Mouse (Mus musculus) olfactory bulb, adult 2 months (tissue): ENCODE results near the gene Tmbim6. TPM values are rescaled to one million over a fixed set of nuclear protein-coding genes. Genes with fewer than 3 reads are reported as not detected.

Source experiments
- H3K27ac ChIP-seq: fragments of 200-500 bp; 2 replicates; pipeline ENCODE4 v1.5.1; 2012; ENCODE audit warnings: low read depth, low read length; ENCODE audit not compliant: insufficient read depth
- H3K4me1 ChIP-seq: fragments of 200-500 bp; 2 replicates; pipeline ENCODE4 v1.6.1; 2012; ENCODE audit warnings: low read length; ENCODE audit not compliant: control insufficient read depth, insufficient read depth
- H3K4me3 ChIP-seq: fragments of 200-500 bp; 2 replicates; pipeline ENCODE4 v1.5.1; 2012; ENCODE audit warnings: mild to moderate bottlenecking, low read depth, low read length, moderate library complexity; ENCODE audit not compliant: insufficient read depth
- CTCF ChIP-seq: fragments of 200-500 bp; IDR thresholded peaks from 2 replicates; pipeline ENCODE4 v1.5.1; 2012; ENCODE audit warnings: low read depth, mild to moderate bottlenecking, low read length, moderate library complexity; ENCODE audit not compliant: insufficient read depth
- POLR2A ChIP-seq: fragments of 200-500 bp; IDR thresholded peaks from 2 replicates; pipeline ENCODE4 v1.6.1; 2012; ENCODE audit warnings: mild to moderate bottlenecking, low read depth, low read length, moderate library complexity; ENCODE audit not compliant: insufficient read depth
- WGBS: fragments of 180-500 bp; shearing (Covaris S2); methylation state at CpG from one replicate; pipeline ENCODE4 v1.1.7; 2018; 5-methylcytosine and 5-hydroxymethylcytosine counted together
- polyA plus RNA-seq: library from polyadenylated mRNA; stranded (reverse); fragments of >200 nt; gene quantifications from 2 replicates; pipeline ENCODE4 v1.2.4, GENCODE M21; 2012; ENCODE audit warnings: low replicate concordance; ENCODE audit not compliant: missing spikeins, insufficient read depth, insufficient read length

Gene Tmbim6
- polyA plus RNA-seq = 839 TPM in 1 of 2 replicates, not detected in the other

GRCm38 (mm10) chr15:99392486-99393385 is at the start of gene Tmbim6:
TSS of gene Tmbim6 (plus strand) at chr15:99392882.
- peak; percentile 92 for TF ChIP-seq POLR2A
- TF ChIP-seq CTCF = no peak
- H3K4me1 ChIP-seq = peaks cover 13% of the 10 kb centered on the region
- H3K4me3 ChIP-seq = peak within 1 kb of the TSS; percentile 90
- peak within 1 kb of the TSS; percentile 85 for H3K27ac ChIP-seq
- under 1% methylated on average over 51 of the region's 51 CpGs for WGBS

- Histone ChIP-seq H3K4me3 (no peak overlapping the region), H3K4me1 (peaks cover 34% of the 10 kb centered on the region), H3K27ac (peak overlapping the region; percentile 99)
- 13% methylated on average over 5 of the region's 5 CpGs for WGBS
- TF ChIP-seq POLR2A = no peak
- no peak for TF ChIP-seq CTCF
Measured at GRCm38 (mm10) chr15:99343414-99344147, 49.1 kb upstream of the Tmbim6 start.

GRCm38 (mm10) chr15:99344148-99344870 is 48.4 kb upstream of the Tmbim6 start:
- TF ChIP-seq POLR2A = no peak
- TF ChIP-seq CTCF = no peak
- H3K4me3 ChIP-seq = no peak overlapping the region

GRCm38 (mm10) chr15:99344961-99345360 is 47.7 kb upstream of the Tmbim6 start:
- 73% methylated on average over 4 of the region's 4 CpGs for WGBS
- Histone ChIP-seq H3K4me1 (peaks cover 30% of the 10 kb centered on the region), H3K4me3 (no peak overlapping the region), H3K27ac (peak overlapping the region; percentile 99)
- TF ChIP-seq POLR2A (no peak), CTCF (no peak)

More at GRCm38 (mm10) chr15:99344148-99344870, 48.4 kb upstream of the Tmbim6 start:
- peak overlapping the region; percentile 99 for H3K27ac ChIP-seq
- H3K4me1 ChIP-seq = peaks cover 34% of the 10 kb centered on the region
- 31% methylated on average over 8 of the region's 8 CpGs for WGBS

GRCm38 (mm10) chr15:99351610-99352009 is 41.1 kb upstream of the Tmbim6 start:
- TF ChIP-seq CTCF = no peak
- TF ChIP-seq POLR2A = no peak
- peaks cover 16% of the 10 kb centered on the region for H3K4me1 ChIP-seq
- 82% methylated on average over 6 of the region's 6 CpGs for WGBS
- H3K27ac ChIP-seq = no peak overlapping the region
- no peak overlapping the region for H3K4me3 ChIP-seq

GRCm38 (mm10) chr15:99352306-99352705 is 40.4 kb upstream of the Tmbim6 start:
- TF ChIP-seq POLR2A (no peak), CTCF (no peak)
- Histone ChIP-seq H3K4me3 (no peak overlapping the region), H3K27ac (no peak overlapping the region), H3K4me1 (peaks cover 21% of the 10 kb centered on the region)
- WGBS = 90% methylated on average over 5 of the region's 5 CpGs

GRCm38 (mm10) chr15:99355660-99356059 is 37.0 kb upstream of the Tmbim6 start:
- Histone ChIP-seq H3K4me3 (no peak overlapping the region), H3K4me1 (peaks cover 22% of the 10 kb centered on the region), H3K27ac (no peak overlapping the region)
- TF ChIP-seq CTCF (no peak), POLR2A (no peak)
- 61% methylated on average over 6 of the region's 6 CpGs for WGBS

- no peak overlapping the region for H3K27ac ChIP-seq
- H3K4me3 ChIP-seq = no peak overlapping the region
- TF ChIP-seq POLR2A = no peak
- no peak for TF ChIP-seq CTCF
- WGBS = 45% methylated on average over 6 of the region's 6 CpGs
- H3K4me1 ChIP-seq = peaks cover 22% of the 10 kb centered on the region
Measured at GRCm38 (mm10) chr15:99356462-99356861, 36.2 kb upstream of the Tmbim6 start.

GRCm38 (mm10) chr15:99358952-99359351 is 33.7 kb upstream of the Tmbim6 start:
- TF ChIP-seq CTCF (no peak), POLR2A (no peak)
- H3K4me1 ChIP-seq = peaks cover 18% of the 10 kb centered on the region
- 91% methylated on average over 9 of the region's 9 CpGs for WGBS

More at GRCm38 (mm10) chr15:99358952-99359351, 33.7 kb upstream of the Tmbim6 start:
- Histone ChIP-seq H3K27ac (no peak overlapping the region), H3K4me3 (no peak overlapping the region)
